Mouse (Mus musculus) midbrain, postnatal 0 days (tissue): ENCODE results near the gene Mycl. TPM values are rescaled to one million over a fixed set of nuclear protein-coding genes. Genes with fewer than 3 reads are reported as not detected.

Source experiments
- ATAC-seq: fragments of 200-750 bp; cut with Nextera tagmentation; 2 replicates; pipeline ENCODE4 v1.8.0; 2017; ENCODE audit warnings: moderate number of reproducible peaks, mild to moderate bottlenecking, moderate TSS enrichment, moderate library complexity; ENCODE audit not compliant: low FRiP score
- DNase-seq: peaks from one replicate; pipeline ENCODE4 v3.0.0-alpha.2; 2015; ENCODE audit warnings: low spot score
- H3K27ac ChIP-seq: fragments of 300-500 bp; sonication (generic); 2 replicates; pipeline ENCODE4 v1.5.1; 2014; ENCODE audit warnings: low read depth, mild to moderate bottlenecking, low read length, mixed read lengths
- H3K27me3 ChIP-seq: fragments of 300-500 bp; sonication (generic); 2 replicates; pipeline ENCODE4 v1.6.1; 2014; ENCODE audit warnings: low read length, control low read depth, mixed read lengths; ENCODE audit not compliant: insufficient read depth
- H3K36me3 ChIP-seq: fragments of 300-500 bp; sonication (generic); 2 replicates; pipeline ENCODE4 v1.6.1; 2014; ENCODE audit warnings: low read length, control low read depth, mixed read lengths; ENCODE audit not compliant: insufficient read depth
- H3K4me1 ChIP-seq: fragments of 300-500 bp; sonication (generic); 2 replicates; pipeline ENCODE4 v1.6.1; 2014; ENCODE audit warnings: mild to moderate bottlenecking, control low read depth, antibody characterized with exemption, low read length, mixed read lengths; ENCODE audit not compliant: insufficient read depth
- H3K4me2 ChIP-seq: fragments of 300-500 bp; sonication (generic); 2 replicates; pipeline ENCODE4 v1.6.1; 2014; ENCODE audit warnings: low read depth, mild to moderate bottlenecking, low read length, mixed read lengths; ENCODE audit not compliant: poor library complexity, severe bottlenecking
- H3K4me3 ChIP-seq: fragments of 300-500 bp; sonication (generic); 2 replicates; pipeline ENCODE4 v1.5.1; 2014; ENCODE audit warnings: low read depth, mild to moderate bottlenecking, low read length, moderate library complexity
- H3K9ac ChIP-seq: fragments of 300-500 bp; sonication (generic); replicated peaks from 2 replicates; pipeline ENCODE4 v1.6.1; 2014; ENCODE audit warnings: mild to moderate bottlenecking, low read length, moderate library complexity, mixed read lengths; ENCODE audit not compliant: poor library complexity, severe bottlenecking
- H3K9me3 ChIP-seq: fragments of 300-500 bp; sonication (generic); 2 replicates; pipeline ENCODE4 v1.6.1; 2016; ENCODE audit warnings: low read length, control low read depth
- CTCF ChIP-seq: IDR thresholded peaks from 2 replicates; pipeline ENCODE4 v1.5.1; 2016; ENCODE audit warnings: antibody characterized with exemption, mild to moderate bottlenecking
- WGBS: fragments of 180-500 bp; shearing (Covaris S2); extraction: QIAGEN DNeasy Blood & Tissue Kit; methylation state at CpG from one replicate; pipeline ENCODE4 v1.1.7; 2014; 5-methylcytosine and 5-hydroxymethylcytosine counted together
- polyA plus RNA-seq: library from polyadenylated mRNA; unstranded; fragments of >200 nt; fragmentation: Nextera tagmentation; extraction: Ambion mirVana; gene quantifications from 2 replicates; pipeline ENCODE4 v1.2.1, GENCODE M21; 2015
- total RNA-seq: library from RNA; depleted of rRNA; stranded (reverse); fragments of >200 nt; gene quantifications from 2 replicates; pipeline ENCODE4 v1.2.3, GENCODE M21; 2014

The Mycl gene
- total and polyA plus RNA-seq, 2 experiments from 2014 or later, result 42.2 to 77.3 TPM

DNA sequence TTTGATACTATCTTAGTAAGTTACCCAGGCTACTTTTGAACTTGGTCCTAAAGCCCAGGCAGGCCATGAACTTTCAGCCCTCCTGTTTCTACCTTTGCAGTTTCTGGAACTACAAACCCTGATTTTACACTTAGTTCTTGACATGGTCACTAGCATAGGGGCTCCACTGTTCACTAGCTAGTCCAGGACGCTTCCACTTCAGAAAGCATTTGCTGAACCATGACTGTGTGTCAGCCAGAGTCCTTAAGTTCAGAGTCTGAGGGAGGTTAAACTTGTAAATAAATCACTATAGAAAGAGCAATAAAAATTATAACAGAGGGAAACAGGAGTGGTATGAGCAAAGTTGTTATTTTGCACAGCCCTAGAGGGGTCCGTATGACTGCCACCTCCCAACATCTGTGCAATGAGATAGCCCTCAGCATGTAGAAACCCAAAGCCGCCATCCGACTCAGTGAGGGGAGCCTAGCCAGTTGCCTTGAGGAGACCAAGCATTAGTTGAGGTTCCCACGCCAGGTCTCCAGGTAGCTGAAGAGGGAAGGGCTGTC, 20.4 kb upstream of the Mycl start:
- WGBS, result 90% methylated on average over 5 of the region's 5 CpGs
- DNase-seq, result no peak
- no peaks in the 10 kb centered on the region for H3K36me3 ChIP-seq

GRCm38 (mm10) chr4:122976885-122977284, 18.6 kb upstream of the Mycl start:
- no peak for TF ChIP-seq CTCF
- no peak overlapping the region for H3K4me3 ChIP-seq
- 86% methylated on average over 4 of the region's 4 CpGs for WGBS
- no peak for ATAC-seq
- no peaks in the 10 kb centered on the region for H3K36me3 ChIP-seq
- H3K9me3 ChIP-seq, result no peaks in the 10 kb centered on the region
- no peaks in the 10 kb centered on the region for H3K27me3 ChIP-seq
- H3K4me2 ChIP-seq, result no peak overlapping the region
- H3K4me1 ChIP-seq, result no peaks in the 10 kb centered on the region
- H3K9ac ChIP-seq, result no peak overlapping the region
- DNase-seq, result no peak
- no peak overlapping the region for H3K27ac ChIP-seq

More for the DNA sequence above, 20.4 kb upstream of the Mycl start:
- Histone ChIP-seq H3K4me3 (no peak overlapping the region), H3K9me3 (no peaks in the 10 kb centered on the region), H3K9ac (no peak overlapping the region), H3K27me3 (no peaks in the 10 kb centered on the region), H3K4me1 (no peaks in the 10 kb centered on the region), H3K4me2 (no peak overlapping the region), H3K27ac (no peak overlapping the region)
- no peak for ATAC-seq
- no peak for TF ChIP-seq CTCF

- Histone ChIP-seq H3K27ac (no peak overlapping the region), H3K4me1 (no peaks in the 10 kb centered on the region), H3K4me3 (no peak overlapping the region), H3K9me3 (no peaks in the 10 kb centered on the region), H3K4me2 (no peak overlapping the region), H3K27me3 (no peaks in the 10 kb centered on the region), H3K36me3 (no peaks in the 10 kb centered on the region), H3K9ac (no peak overlapping the region)
- DNase-seq (no peak), ATAC-seq (no peak)
- no peak for TF ChIP-seq CTCF
- WGBS, result 87% methylated on average over 2 of the region's 2 CpGs
Observed at GRCm38 (mm10) chr4:122978850-122979249, 16.6 kb upstream of the Mycl start.

DNA sequence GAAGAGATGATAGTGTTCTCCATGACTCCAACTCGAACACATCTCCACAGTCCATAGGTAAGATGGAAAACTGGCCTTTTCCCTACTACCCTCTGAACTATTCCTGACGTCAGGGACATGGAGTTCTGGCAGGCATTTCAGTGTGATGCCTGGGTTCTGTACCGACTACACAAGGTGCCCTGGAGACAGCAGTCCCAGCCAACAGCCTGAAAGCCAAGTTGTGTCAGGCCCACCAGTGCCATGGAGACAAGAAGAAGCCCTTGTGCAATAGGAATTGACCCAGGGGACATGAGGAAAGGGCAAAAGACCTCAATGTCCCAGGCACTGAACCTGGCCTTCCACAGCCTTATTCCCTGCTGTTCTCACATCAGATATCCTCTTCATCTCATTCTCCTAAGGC, 15.6 kb upstream of the Mycl start:
- Histone ChIP-seq H3K36me3 (no peaks in the 10 kb centered on the region), H3K27ac (no peak overlapping the region), H3K9me3 (no peaks in the 10 kb centered on the region), H3K27me3 (no peaks in the 10 kb centered on the region), H3K4me2 (no peak overlapping the region), H3K9ac (no peak overlapping the region), H3K4me1 (no peaks in the 10 kb centered on the region), H3K4me3 (no peak overlapping the region)
- no peak for ATAC-seq
- TF ChIP-seq CTCF, result no peak
- DNase-seq, result no peak
- 81% methylated on average over 3 of the region's 3 CpGs for WGBS

- WGBS, result 80% methylated on average over 2 of the region's 2 CpGs
- H3K36me3 ChIP-seq, result no peaks in the 10 kb centered on the region
- no peak overlapping the region for H3K4me3 ChIP-seq
- H3K9me3 ChIP-seq, result no peaks in the 10 kb centered on the region
- ATAC-seq (no peak), DNase-seq (no peak)
- no peak for TF ChIP-seq CTCF
- no peaks in the 10 kb centered on the region for H3K4me1 ChIP-seq
- H3K27ac ChIP-seq, result no peak overlapping the region
- H3K9ac ChIP-seq, result no peak overlapping the region
- no peak overlapping the region for H3K4me2 ChIP-seq
- H3K27me3 ChIP-seq, result no peaks in the 10 kb centered on the region
Observed at GRCm38 (mm10) chr4:122980684-122981083, 14.8 kb upstream of the Mycl start.

GRCm38 (mm10) chr4:122981238-122981637, 14.2 kb upstream of the Mycl start:
- ATAC-seq, result no peak
- Histone ChIP-seq H3K36me3 (no peaks in the 10 kb centered on the region), H3K9ac (no peak overlapping the region), H3K9me3 (no peaks in the 10 kb centered on the region), H3K4me1 (no peaks in the 10 kb centered on the region), H3K4me3 (no peak overlapping the region), H3K27ac (no peak overlapping the region), H3K4me2 (no peak overlapping the region), H3K27me3 (no peaks in the 10 kb centered on the region)
- DNase-seq, result no peak
- WGBS, result 84% methylated on average over 7 of the region's 7 CpGs
- no peak for TF ChIP-seq CTCF
